Mouse (Mus musculus): Measurements from ENCODE around the gene Mlx. TPM values are rescaled to one million over a fixed set of nuclear protein-coding genes. Genes with fewer than 3 reads are reported as not detected.

Gene Mlx
- polyA plus RNA-seq (2014; fragmentation: Illumina TruSeq; extraction: RNeasy Lipid Tissue Mini Kit (QIAGEN cat#74804); ENCODE audit: low read depth, low replicate concordance), result 98.1 TPM

GRCm38 (mm10) chr11:101086756-101087681, at the start of gene Mlx:
Gene Mlx (plus strand): TSS chr11:101087277.

GRCm38 (mm10) chr11:101069391-101070188, 17.5 kb upstream of the Mlx start, which contains the start of gene Naglu:
Gene Naglu (plus strand): TSS chr11:101070012.

GRCm38 (mm10) chr11:101078121-101078520, 9.0 kb upstream of the Mlx start, which contains the start of gene Hsd17b1:
Gene Hsd17b1 (plus strand): TSS chr11:101078411.

GRCm38 (mm10) chr11:101082208-101083082, 4.6 kb upstream of the Mlx start, which contains the start of gene Coasy:
Gene Coasy (plus strand): TSS chr11:101082565.

GRCm38 (mm10) chr11:101095314-101096024, 8.4 kb downstream of the Mlx start, which contains the start of gene Psmc3ip:
Gene Psmc3ip (minus strand): TSS chr11:101095436.

GRCm38 (mm10) chr11:101119761-101120544, 32.9 kb downstream of the Mlx start, which contains the start of the genes Retreg3 and Tubg1:
Gene Retreg3 (minus strand): TSS chr11:101119893.
Gene Tubg1 (plus strand): TSS chr11:101119938.

Other genes with a start within 250 kb of the Mlx start
- 4.0 TPM for gene Stat5b, start 236.6 kb upstream of the Mlx start, polyA plus RNA-seq (2014; fragmentation: Illumina TruSeq; extraction: RNeasy Lipid Tissue Mini Kit (QIAGEN cat#74804); ENCODE audit: low read depth, low replicate concordance)
- 1.9 TPM for gene Stat5a, start 227.9 kb upstream of the Mlx start, polyA plus RNA-seq (2014; fragmentation: Illumina TruSeq; extraction: RNeasy Lipid Tissue Mini Kit (QIAGEN cat#74804); ENCODE audit: low read depth, low replicate concordance)
- gene Stat3, start 147.7 kb upstream of the Mlx start, polyA plus RNA-seq (2014; fragmentation: Illumina TruSeq; extraction: RNeasy Lipid Tissue Mini Kit (QIAGEN cat#74804); ENCODE audit: low read depth, low replicate concordance), result 28.1 TPM
- gene Cavin1, start 116.4 kb upstream of the Mlx start, polyA plus RNA-seq (2014; fragmentation: Illumina TruSeq; extraction: RNeasy Lipid Tissue Mini Kit (QIAGEN cat#74804); ENCODE audit: low read depth, low replicate concordance), result 61.3 TPM
- gene Atp6v0a1, start 77.8 kb upstream of the Mlx start, polyA plus RNA-seq (2014; fragmentation: Illumina TruSeq; extraction: RNeasy Lipid Tissue Mini Kit (QIAGEN cat#74804); ENCODE audit: low read depth, low replicate concordance), result 69.0 TPM
- gene Naglu, start 17.3 kb upstream of the Mlx start, polyA plus RNA-seq (2014; fragmentation: Illumina TruSeq; extraction: RNeasy Lipid Tissue Mini Kit (QIAGEN cat#74804); ENCODE audit: low read depth, low replicate concordance), result 0.47 TPM
- gene Hsd17b1, start 8.9 kb upstream of the Mlx start, polyA plus RNA-seq (2014; fragmentation: Illumina TruSeq; extraction: RNeasy Lipid Tissue Mini Kit (QIAGEN cat#74804); ENCODE audit: low read depth, low replicate concordance), result not detected
- 2.2 TPM for gene Coasy, start 4.7 kb upstream of the Mlx start, polyA plus RNA-seq (2014; fragmentation: Illumina TruSeq; extraction: RNeasy Lipid Tissue Mini Kit (QIAGEN cat#74804); ENCODE audit: low read depth, low replicate concordance)
- 0.88 TPM for gene Psmc3ip, start 8.2 kb downstream of the Mlx start, polyA plus RNA-seq (2014; fragmentation: Illumina TruSeq; extraction: RNeasy Lipid Tissue Mini Kit (QIAGEN cat#74804); ENCODE audit: low read depth, low replicate concordance)
- gene Retreg3, start 32.6 kb downstream of the Mlx start, polyA plus RNA-seq (2014; fragmentation: Illumina TruSeq; extraction: RNeasy Lipid Tissue Mini Kit (QIAGEN cat#74804); ENCODE audit: low read depth, low replicate concordance), result 54.4 TPM
- 0.98 TPM for gene Tubg1, start 32.7 kb downstream of the Mlx start, polyA plus RNA-seq (2014; fragmentation: Illumina TruSeq; extraction: RNeasy Lipid Tissue Mini Kit (QIAGEN cat#74804); ENCODE audit: low read depth, low replicate concordance)
- gene Tubg2, start 68.6 kb downstream of the Mlx start, polyA plus RNA-seq (2014; fragmentation: Illumina TruSeq; extraction: RNeasy Lipid Tissue Mini Kit (QIAGEN cat#74804); ENCODE audit: low read depth, low replicate concordance), result 0.25 TPM
- 0.28 TPM for gene Cntnap1, start 83.2 kb downstream of the Mlx start, polyA plus RNA-seq (2014; fragmentation: Illumina TruSeq; extraction: RNeasy Lipid Tissue Mini Kit (QIAGEN cat#74804); ENCODE audit: low read depth, low replicate concordance)
- 1.8 TPM for gene Plekhh3, start 84.1 kb downstream of the Mlx start, polyA plus RNA-seq (2014; fragmentation: Illumina TruSeq; extraction: RNeasy Lipid Tissue Mini Kit (QIAGEN cat#74804); ENCODE audit: low read depth, low replicate concordance)
- gene Ccr10, start 88.2 kb downstream of the Mlx start, polyA plus RNA-seq (2014; fragmentation: Illumina TruSeq; extraction: RNeasy Lipid Tissue Mini Kit (QIAGEN cat#74804); ENCODE audit: low read depth, low replicate concordance), result not detected
- 48.0 TPM for gene Ezh1, start 139.2 kb downstream of the Mlx start, polyA plus RNA-seq (2014; fragmentation: Illumina TruSeq; extraction: RNeasy Lipid Tissue Mini Kit (QIAGEN cat#74804); ENCODE audit: low read depth, low replicate concordance)
- 4.3 TPM for gene Ramp2, start 158.8 kb downstream of the Mlx start, polyA plus RNA-seq (2014; fragmentation: Illumina TruSeq; extraction: RNeasy Lipid Tissue Mini Kit (QIAGEN cat#74804); ENCODE audit: low read depth, low replicate concordance)
- gene Vps25, start 166.4 kb downstream of the Mlx start, polyA plus RNA-seq (2014; fragmentation: Illumina TruSeq; extraction: RNeasy Lipid Tissue Mini Kit (QIAGEN cat#74804); ENCODE audit: low read depth, low replicate concordance), result 81.9 TPM
- 1.0 TPM for gene Wnk4, start 173.3 kb downstream of the Mlx start, polyA plus RNA-seq (2014; fragmentation: Illumina TruSeq; extraction: RNeasy Lipid Tissue Mini Kit (QIAGEN cat#74804); ENCODE audit: low read depth, low replicate concordance)
- gene Cntd1, start 191.7 kb downstream of the Mlx start, polyA plus RNA-seq (2014; fragmentation: Illumina TruSeq; extraction: RNeasy Lipid Tissue Mini Kit (QIAGEN cat#74804); ENCODE audit: low read depth, low replicate concordance), result 8.1 TPM
- 9.6 TPM for gene Coa3, start 191.8 kb downstream of the Mlx start, polyA plus RNA-seq (2014; fragmentation: Illumina TruSeq; extraction: RNeasy Lipid Tissue Mini Kit (QIAGEN cat#74804); ENCODE audit: low read depth, low replicate concordance)
- gene Becn1, start 215.0 kb downstream of the Mlx start, polyA plus RNA-seq (2014; fragmentation: Illumina TruSeq; extraction: RNeasy Lipid Tissue Mini Kit (QIAGEN cat#74804); ENCODE audit: low read depth, low replicate concordance), result 138 TPM
- 161 TPM for gene Psme3, start 228.9 kb downstream of the Mlx start, polyA plus RNA-seq (2014; fragmentation: Illumina TruSeq; extraction: RNeasy Lipid Tissue Mini Kit (QIAGEN cat#74804); ENCODE audit: low read depth, low replicate concordance)
- gene Aoc2, start 237.8 kb downstream of the Mlx start, polyA plus RNA-seq (2014; fragmentation: Illumina TruSeq; extraction: RNeasy Lipid Tissue Mini Kit (QIAGEN cat#74804); ENCODE audit: low read depth, low replicate concordance), result 0.38 TPM
- 15.5 TPM for gene Aoc3, start 243.3 kb downstream of the Mlx start, polyA plus RNA-seq (2014; fragmentation: Illumina TruSeq; extraction: RNeasy Lipid Tissue Mini Kit (QIAGEN cat#74804); ENCODE audit: low read depth, low replicate concordance)

Measured in sigmoid colon, adult 10 weeks (tissue).